Comparison of ENCODE assay signal across 15 mouse cellular contexts in genomic region chr4:140324971-140325676, GRCm38 (mm10).
"Had no signal": no experiment of that assay in that cellular context is flagged by ENCODE, and none has a peak within 500 bp of the region (broad histone marks: within the 10 kb centered on the region; RNA-seq: fewer than 3 reads in every experiment).

No protein-coding gene starts in this region.

- H3K36me3 ChIP-seq: kidney, embryonic 15.5 days; limb, embryonic 13.5 days; midbrain, embryonic 13.5 days; neural tube, embryonic 15.5 days; stomach, embryonic 15.5 days had no signal

- H3K27ac ChIP-seq: kidney, embryonic 15.5 days; limb, embryonic 13.5 days; liver, embryonic 14.5 days; midbrain, embryonic 13.5 days; neural tube, embryonic 15.5 days; stomach, embryonic 15.5 days had no signal

- H3K4me1 ChIP-seq: kidney, embryonic 15.5 days; limb, embryonic 13.5 days; stomach, embryonic 15.5 days had no signal

- H3K4me2 ChIP-seq: kidney, embryonic 15.5 days; limb, embryonic 13.5 days; midbrain, embryonic 13.5 days; neural tube, embryonic 15.5 days; stomach, embryonic 15.5 days had no signal

- DNase-seq: kidney, adult 18-20 months; kidney, postnatal 25 days; layer of hippocampus, adult 9-11 months; layer of hippocampus, postnatal 36 days; lung, adult 18-20 months; lung, postnatal 36 days; right cerebral cortex, postnatal 4 days; thymus, adult 2 months; thymus, postnatal 25 days had no signal

- H3K9ac ChIP-seq: kidney, embryonic 15.5 days; limb, embryonic 13.5 days; liver, embryonic 14.5 days; midbrain, embryonic 13.5 days; neural tube, embryonic 15.5 days; stomach, embryonic 15.5 days had no signal

- H3K27me3 ChIP-seq: kidney, embryonic 15.5 days; limb, embryonic 13.5 days; midbrain, embryonic 13.5 days; neural tube, embryonic 15.5 days; stomach, embryonic 15.5 days had no signal

- ATAC-seq: midbrain, embryonic 13.5 days had no signal

- H3K4me3 ChIP-seq: kidney, embryonic 15.5 days; limb, embryonic 13.5 days; midbrain, embryonic 13.5 days; neural tube, embryonic 15.5 days; stomach, embryonic 15.5 days had no signal

- H3K9me3 ChIP-seq: kidney, embryonic 15.5 days; neural tube, embryonic 15.5 days had no signal
